Mouse (Mus musculus) embryo, embryonic 10 days (tissue): ENCODE results near the gene Aanat.

Experiments used
- DNase-seq: peaks from one replicate; pipeline ENCODE4 v3.0.0-alpha.2; 2015; ENCODE audit warnings: low spot score

Aanat gene

DNA sequence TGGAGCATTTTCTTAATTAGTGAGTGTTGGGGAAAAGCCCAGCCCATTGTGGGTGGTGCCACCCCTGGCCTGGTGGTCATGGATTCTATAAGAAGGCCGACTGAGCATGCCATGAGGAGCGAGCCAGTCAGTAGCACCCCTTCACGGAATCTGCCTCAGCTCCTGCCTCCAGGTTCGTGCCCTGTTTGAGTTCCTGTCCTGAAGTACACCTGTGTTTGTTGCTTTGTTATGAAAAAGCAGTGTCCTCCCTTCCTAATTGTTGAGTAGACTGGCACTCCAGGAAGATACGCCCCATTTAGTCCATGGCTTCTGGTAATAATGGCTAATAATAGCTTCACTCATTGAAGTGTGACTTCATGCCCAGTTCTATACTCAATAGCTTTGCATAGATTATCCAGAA lies at the start of gene Aanat:
Gene Aanat, plus strand, starts transcription at position 123 of the 400 bp plus-strand sequence.
- DNase-seq, result no peak

DNA sequence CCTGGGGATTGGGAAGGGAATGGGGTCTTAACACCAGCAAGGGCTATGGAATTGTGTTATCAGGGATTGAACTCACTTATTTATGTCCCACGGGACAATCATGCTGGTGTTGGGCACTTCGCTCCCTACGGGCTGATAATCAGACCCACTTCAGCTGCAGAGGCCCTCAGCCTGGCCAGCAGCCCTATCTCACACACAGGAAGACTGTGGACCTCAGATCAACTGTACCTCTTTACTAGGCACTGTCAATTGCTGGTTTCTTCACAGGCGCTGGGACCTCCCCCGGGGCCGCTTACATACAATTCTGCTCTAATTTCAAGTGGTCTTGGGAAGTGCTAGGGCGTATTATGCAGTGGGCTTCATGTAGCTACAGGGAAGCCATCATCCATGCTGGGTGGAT lies 49.5 kb upstream of the Aanat start:
- no peak for DNase-seq

DNA sequence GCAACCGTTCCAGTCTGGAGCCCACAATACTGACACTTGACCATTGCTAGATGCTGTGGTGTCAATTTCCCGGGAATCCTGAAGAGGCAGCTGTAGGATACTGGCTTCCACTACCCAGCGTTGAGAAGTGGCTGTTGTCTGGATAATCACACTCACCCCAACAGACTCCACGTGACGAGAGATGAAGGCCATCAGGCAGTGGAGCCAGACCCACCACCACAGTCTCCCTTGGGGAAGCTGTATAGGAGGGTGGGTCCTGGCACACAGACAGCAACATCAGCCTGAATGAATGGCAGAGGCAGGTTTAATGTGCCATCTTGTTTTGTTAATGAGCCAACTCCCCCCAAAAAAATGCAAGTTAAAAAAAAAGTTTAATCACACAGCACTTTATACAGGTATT lies 48.8 kb upstream of the Aanat start:
- DNase-seq, result no peak

DNA sequence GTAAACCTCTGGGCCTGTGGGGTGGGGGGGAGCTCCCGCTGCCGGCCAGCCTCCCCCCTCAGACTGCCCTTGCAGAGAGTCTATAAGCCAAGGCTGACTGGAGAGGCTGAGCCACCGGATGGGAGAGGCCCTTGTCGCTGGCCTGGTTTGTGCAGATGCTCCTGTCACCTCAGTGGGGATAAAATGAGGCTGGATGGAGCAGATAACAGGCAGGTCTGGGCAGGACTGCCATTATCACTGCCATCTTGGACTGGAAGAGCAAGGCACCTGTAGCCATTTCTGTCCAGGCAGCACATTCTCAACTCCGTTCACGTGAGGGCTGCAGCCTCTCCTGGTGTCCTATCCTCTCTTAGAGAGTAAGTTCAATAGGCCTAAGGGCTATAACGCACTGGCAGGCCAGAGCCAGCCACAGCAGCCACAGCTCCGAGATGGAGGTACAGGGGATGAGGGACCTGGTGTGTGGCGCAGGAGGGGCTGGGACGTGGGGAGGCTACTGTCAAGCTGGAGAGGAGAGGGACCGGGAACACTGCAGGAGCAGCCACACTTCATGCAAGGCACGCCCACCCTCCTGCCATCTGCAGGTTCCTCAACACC lies 48.0 kb upstream of the Aanat start:
- DNase-seq, result no peak

DNA sequence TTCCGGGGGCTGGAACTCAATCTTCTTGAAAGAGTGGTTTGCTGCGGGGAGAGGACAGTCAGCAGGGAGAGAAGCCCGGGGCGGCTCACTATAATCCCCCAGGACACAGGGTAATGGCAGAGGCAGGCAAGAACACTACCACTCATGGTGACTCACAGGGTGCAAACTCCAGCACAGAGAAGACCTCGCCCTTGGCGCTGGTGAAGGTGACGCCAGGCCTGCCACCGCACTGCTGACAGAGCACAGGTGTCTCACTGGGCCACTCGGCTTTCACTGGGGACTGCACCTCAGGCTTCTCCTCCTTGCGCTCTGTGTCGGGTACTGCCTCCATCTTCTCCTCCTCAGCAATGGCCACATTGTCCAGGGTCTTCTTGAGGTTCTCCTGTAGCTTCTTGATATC lies 45.0 kb upstream of the Aanat start:
- DNase-seq, result no peak

DNA sequence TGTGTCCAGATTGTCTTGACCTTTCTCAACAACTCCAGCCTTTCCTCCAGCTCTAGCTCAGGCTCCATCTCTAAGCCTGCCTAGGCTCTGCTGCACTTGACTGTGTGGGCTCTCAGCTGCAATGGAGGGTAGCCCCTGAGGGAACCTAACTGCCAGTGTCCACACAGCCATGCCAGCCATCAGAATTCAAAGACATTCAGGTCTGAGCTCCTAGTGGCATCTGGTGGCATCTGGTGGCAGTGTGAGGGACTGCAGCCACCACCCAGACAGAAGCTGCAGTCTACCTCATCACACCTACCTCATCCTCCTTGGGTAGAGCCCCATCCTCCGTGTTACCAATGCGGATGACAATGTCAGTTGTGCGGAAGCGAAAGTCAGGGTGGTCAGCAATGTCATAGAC lies 43.1 kb upstream of the Aanat start:
- DNase-seq, result no peak

DNA sequence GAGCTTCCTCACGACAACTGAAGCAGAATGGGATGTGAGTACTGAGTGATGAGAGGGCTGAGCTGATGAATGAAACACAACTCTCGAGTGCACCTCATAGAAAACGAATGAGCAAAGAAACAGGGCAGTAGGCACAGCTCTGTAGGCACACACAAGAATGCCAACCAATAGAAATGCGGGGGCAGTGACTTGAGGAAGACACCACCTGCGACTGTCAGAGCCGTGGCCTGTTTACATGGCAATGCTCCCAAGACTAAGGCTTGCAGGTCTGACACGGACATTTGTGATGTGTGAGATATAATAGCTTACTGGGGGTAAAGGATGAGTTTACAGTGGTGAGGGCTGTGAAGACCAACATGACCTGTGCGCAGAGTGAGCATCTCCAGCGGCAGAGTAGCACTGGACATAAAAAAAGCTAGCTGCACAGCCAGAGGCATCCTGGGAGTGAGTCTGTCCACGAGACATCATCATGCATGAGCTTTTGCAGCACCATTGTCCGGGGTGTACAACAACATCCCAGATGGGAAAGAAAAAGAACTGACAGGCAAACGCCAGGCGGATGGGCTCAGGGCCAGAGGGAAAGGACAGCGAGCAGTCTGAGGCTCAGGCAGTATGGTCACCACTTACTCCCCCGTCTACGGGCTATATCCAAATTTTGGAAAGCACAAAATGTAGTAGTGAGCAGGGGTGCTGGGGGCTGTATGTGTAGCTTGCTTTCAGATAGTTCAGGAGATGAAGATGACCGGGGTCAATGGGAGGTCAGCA lies 38.8 kb upstream of the Aanat start:
- no peak for DNase-seq

DNA sequence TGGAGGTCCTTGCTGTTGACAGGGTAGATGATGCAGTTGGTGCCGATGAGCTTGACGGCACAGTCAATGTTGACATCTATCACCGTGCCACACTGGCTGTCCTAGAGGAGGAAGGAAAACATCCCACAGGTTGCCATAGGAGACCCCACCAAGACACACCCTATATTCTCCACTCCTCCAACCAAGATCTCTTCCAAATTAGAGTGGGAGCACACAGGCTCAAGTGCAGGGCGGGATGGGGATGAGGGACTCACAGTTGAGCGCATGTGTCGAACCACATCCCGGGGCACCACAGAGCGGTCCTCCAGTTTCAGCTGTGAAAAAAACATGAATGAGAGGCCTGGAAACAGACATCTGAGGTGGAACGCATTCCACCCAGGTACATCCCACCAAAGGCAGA lies 37.5 kb upstream of the Aanat start:
- no peak for DNase-seq

DNA sequence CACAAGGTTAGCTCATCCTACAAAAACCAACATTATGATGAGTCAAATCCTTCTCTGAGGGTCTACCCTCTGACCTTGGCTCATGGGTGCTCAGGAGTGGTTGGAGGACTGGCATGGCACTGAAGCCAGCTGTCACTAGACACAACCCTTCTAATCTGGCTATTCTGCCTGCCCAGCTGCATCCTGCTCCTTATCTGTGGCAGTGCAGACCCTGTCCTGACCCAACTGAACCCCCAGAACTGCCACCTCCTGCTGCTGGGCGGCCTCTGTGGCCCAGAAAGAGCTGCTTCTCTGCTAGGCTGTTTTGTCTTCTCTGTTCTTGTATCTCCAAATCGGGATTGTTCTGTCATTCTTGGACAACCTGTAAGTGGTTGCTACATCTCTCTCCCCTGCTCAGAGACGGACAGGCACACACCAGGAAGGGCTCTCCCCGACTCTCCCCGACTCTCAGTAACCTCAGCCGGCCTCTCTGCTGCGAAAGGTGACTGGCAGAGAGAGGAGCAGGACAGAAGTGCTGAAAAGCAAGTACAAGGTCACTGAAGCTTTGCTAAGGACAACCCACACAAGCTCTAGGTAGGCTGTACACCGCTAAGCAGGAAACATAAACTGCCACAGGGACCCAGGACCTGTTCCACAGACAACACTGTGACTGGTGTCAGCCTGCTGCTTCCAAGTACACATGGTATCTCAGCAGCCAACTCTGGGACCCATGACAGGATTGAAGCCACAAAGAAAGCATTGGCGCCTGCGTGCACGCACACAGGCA lies 36.8 kb upstream of the Aanat start:
- no peak for DNase-seq

DNA sequence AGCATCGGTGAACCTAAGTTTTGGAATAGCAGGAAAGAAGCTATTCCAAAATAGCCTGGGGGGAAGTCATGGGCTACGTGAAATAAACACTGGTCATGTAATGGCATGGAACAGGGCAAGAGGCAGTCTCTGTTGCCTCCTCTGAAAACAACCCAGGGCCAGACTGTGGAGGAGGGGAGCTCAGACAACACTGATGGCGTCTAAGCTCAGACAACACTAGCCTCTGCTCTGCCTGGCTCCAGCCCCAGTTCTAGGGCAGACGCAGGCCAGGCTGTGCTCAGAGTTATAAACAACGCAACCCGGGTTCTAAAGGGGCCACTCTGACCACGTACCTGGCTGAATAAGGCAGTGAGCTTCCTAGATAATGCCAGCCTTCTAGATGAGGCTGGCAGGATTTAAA lies 35.5 kb upstream of the Aanat start:
- no peak for DNase-seq

DNA sequence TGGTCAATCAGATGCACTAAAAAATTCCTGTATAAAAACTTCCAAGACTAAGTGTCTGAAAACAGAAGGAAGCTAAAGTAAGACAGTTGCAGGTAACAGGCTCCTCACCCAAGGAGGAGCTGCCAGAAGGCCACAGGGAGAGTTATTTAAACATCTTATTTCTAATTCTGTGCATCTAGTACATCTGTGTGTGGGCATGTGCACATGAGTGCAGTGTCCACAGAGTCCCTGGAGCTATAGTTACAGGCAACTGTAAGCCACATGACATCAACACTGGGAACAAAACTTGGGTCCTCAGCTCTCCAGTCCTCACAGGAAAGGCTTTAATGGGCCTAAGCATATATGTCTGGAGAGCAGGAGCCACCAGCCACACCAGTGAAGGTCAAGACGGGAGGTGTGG lies 34.0 kb upstream of the Aanat start:
- no peak for DNase-seq

DNA sequence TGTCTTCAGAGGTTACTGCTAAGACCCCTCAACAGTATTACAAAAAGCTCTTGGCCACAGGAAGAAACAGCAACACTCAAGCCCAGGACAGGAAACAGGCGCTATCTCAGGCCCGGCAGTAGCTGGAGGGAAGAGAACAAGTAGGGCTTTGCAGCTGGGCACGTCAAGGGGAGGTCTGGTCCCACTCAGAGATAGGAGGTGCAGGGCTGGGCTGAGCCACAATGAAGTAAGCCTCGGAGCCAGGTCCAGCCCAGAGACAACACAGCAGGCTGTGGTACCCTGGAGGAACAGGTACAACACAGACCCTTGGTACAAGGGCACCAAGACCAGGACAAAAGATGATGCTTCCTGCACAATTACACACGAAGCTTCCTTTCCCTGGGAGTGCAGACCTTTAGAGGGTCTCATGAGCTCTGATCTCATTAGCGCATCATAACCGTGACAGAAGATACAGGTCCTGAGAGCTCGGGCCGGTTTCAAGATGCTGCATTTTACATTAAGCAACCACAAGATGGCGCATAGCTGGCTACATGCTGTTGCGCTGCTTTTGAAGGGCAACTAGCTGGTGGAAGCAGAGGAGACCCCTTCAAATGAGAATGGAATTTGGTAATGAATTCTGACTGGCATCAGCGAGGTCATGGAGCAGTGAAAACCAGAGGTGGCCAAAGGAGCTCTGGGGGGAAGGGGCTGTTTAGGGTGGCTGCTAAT lies 31.9 kb upstream of the Aanat start:
- DNase-seq, result peak; percentile 88

DNA sequence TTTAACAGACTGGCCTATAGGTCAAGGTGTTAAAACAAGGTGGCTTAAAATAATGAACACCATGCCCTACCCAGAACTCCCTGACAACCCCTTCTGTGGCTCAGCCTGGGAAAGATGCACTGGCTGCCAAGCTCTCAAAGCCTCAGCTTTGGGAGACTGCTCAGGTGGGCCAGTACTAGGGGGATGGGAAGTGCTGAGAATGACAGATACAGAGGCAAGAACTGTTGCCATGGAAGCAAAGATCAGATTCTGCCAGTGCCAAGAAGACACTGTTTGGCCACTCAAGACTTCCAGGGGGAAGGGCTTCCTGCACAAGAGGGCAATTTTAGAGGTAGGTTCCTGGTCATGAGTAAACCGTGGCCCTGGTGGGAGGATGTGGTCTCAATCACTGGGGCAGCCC lies 30.7 kb upstream of the Aanat start:
- no peak for DNase-seq

DNA sequence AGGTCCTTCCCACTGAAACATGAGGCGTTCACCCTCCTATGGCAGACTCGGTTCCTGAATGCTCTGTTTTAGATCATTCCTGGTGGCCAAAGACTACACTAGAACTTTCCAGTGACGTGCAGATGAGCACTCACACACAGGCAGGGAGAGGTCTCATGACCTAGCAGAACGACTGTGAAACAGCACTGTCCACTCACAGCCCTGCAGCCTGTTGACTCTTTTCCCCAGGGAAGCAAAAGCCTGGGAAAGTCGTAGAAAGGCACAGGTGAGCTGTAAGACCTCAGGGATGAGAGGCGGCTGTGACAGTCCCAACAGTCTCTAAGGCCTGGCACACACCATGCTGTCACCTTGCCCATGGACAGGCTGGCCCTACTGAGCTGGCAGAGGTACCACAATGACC lies 29.9 kb upstream of the Aanat start:
- DNase-seq, result no peak

DNA sequence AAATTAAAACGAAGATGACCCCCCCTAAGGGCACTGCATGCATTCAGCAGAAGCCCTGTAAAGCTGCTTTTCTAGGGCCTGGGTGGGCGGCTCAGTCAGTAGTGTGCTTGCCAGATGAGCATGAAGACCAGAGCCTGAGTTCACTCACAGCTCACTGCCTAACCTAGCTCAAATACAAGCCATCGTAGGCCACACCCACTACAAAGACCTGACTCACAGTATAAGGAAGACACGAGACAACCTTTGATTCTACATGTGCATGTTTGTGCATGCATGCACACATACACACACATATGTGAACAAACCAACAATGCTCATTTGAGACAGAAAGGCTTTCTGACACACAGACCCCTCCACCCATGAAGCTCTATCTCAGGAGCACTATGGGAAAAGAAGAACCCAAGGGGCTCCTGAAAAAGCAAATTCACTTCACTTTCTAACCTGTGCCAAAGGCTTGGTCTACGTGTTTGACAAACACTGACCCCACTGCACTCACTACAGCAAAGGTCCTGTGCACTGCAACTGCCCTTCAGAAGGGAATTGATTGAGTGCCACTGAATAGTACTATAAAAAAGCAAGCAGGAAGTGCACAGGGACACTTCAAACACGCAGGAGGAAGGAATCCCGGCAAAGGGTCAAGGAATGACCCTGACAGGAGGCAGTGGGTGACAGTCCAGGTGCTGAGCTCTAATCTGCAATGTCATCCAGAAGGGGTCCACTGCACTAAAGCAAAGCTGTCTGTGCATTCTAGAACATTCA lies 20.8 kb upstream of the Aanat start:
- DNase-seq, result no peak

DNA sequence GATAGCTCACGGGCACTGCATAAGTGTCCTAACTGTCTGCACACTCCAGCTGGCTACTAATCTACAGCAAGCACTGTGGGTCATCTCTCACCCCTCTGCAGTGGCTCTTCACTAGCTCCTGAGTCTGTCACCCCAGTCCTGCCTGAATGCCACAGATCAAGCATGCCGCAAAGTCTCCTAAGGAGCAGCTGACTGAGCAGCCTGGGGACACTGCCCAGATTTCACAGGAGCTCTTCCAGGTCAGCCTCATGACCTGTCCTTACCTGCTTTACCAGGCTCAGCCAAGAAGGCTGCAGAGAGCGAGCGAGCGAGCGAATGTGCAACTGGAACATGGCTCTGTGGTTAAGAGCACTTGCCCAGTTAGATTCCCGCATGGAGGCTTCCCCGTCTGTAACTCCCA lies 18.7 kb upstream of the Aanat start:
- no peak for DNase-seq

DNA sequence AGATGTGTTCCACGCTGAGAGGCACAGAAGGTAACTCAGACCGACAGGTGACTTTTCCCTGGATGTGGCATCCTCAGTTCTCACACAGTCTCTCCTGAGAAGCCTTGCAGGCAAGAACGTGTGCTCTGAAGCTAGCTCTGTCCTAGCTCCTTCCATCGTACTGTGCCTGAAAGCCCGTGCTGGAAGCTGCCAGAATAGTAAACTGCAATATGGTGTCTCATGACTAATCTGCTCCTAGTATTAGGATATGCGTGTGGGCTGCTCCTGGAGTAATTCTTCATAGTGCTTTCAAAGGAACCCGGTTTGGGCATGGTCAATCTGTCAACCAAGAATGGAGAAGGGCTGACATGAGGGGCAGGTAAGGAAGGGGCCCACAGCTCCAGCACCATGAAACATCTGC lies 15.4 kb upstream of the Aanat start:
- DNase-seq, result no peak

DNA sequence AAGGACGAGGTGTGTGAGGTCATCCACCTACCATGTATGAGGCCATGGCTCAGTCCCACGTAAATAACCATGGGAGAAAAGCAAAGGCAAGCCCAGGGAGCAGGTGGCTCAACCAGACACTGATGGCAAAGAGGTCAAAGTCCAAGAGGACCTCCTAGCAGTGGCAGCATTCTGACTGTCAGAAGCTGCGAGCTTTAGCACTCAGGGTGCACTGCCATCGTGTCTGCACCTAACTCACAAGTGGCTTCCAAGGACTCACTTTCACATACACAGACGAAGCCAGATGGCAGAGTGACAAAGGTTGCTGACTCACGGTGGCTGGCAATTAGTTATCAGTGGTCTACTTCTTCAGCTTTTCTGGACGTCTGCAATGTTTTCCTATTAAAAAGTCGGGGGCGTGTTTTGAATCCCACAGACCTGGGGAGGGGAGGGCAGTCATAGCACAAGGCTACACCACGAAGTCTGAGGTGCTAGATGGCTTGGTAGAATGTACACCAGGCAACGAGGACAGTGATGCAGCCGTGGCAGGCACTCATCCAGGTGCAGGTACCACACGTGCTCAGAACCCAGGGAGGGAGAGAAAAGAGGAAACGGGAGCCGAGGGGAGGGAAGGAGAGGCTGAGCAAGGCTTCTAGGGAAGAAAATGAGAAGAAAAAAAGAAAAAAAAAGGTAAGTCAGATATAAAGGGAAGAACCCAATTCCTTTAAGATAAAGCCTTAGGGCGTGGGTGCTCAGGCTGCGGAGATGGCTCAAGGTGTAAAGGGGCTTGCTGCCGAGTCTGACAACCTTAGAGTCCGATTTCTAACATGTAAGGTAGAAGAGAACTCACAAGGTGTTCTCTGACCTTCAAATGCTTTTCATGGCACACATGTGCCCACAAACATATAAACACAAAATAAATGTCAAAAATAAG lies 14.2 kb upstream of the Aanat start:
- no peak for DNase-seq

DNA sequence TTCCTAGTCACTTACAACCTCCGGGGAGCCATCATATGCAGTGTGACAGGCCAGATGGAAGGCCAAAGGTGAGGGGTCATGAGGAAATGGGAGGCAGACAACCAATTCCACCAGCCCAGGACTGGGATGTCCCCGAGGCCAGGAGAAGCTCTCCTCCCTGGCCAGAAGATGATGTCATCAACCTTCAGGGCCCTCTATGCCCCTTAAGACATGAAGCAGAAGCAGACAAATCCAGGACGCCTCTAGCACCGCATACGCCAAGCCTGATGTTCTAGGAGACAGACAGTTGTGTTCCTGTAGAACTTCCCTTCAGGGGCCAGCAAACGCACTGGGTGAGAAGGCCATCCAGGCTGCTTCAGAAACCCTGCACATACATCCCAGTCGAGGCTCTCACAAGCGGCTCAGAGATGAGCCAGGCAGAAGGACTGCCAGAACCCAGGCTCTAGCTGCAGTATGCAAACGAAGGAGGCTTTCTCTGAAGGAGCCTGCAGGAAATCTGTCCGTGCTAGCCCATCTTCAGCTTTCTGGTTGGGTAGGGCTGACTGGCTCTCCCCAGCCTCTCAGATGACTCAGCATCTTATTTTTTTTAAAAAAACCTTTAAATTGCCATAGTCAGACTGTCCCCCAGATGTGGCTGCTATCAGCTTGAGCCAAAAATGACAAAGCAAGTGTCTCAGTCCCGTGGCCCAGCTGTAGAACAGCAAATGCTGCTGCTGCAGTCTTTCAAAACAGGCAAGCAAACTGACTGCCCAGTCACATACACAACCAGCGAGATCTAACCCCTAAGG lies 13.3 kb upstream of the Aanat start:
- no peak for DNase-seq

DNA sequence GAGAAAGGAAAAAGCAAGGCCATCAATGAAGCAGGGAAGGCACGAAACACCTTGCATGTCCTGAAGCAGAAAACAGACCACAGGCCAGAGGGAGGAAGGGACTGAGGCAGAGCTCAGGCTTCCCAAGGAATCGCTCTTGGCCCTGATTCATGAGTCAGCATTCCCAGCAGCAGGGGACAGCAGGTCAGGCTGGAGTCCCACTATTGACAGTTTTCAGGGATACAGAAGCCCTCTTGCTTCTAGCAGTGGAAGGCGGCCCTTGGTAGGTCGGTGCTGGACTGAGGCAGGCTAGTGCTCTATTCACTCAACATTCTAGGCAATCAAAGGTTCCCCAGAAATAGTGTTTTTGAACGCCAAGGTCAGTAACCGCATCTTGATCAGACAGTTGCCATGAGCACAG lies 11.7 kb upstream of the Aanat start:
- peak; percentile 37 for DNase-seq
